Mouse (Mus musculus) cerebellum, postnatal 25 days (tissue): ENCODE data around the gene Tdrd1.

Source experiments
- DNase-seq, 2 experiments: peaks; one replicate each; pipeline ENCODE4 v3.0.0; 2021; ENCODE audit warnings: mixed read lengths in 2 of 2

Gene Tdrd1

DNA sequence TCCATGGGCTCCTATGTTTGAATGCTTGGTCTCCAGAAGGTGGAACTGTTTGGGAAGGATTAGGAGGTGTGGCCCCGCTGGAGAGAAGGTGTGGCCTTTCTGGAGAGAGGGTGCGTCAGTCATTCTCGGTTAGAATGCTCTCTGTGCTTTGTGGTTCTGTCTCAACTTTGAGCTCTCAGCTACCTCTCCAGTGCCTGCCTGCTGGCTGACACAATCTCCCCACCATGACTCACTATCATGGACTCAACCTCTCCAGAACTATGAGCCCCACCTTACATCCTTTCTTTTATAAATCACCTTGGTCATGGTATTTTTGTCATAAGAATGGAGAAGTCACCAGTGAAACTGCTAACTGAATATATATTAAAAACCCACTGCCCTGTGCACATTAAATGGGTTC, 88.6 kb downstream of the Tdrd1 start:
- DNase-seq = no peak

DNA sequence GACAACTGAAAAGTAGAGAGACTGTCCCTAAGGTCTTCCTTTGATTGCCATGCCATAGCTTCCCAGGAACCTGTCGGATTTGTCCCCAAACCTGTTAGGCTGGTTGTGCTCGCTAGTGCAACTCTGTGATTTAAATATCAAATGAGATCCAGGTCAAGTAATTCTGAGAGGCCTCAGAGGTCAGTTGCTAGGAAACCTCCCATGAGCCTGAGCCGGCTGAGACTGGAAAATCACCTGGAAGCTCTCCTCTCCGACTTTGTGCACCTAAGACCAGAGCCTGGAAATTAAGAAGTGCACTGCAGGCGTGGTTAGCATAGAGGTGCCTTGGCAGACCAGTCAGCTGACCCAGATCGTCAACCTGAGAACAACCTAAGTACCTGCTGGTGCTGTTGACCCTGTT, 89.1 kb downstream of the Tdrd1 start:
- DNase-seq = no peak
